Mouse (Mus musculus) right cerebral cortex, postnatal 10 days (tissue): ENCODE results near the gene Pfn3.
A peak's percentile ranks its signal among the peaks of the same experiment; 100 is the strongest.

Experiments
- DNase-seq, 2 experiments: peaks; one replicate each; pipeline ENCODE4 v3.0.0; 2021; ENCODE audit warnings: low spot score in 2 of 2

Pfn3 gene

GRCm38 (mm10) chr13:55430566-55430965, 15.5 kb upstream of the Pfn3 start:
- no peak for DNase-seq

- DNase-seq = no peak
Measured at GRCm38 (mm10) chr13:55429226-55429888, 14.3 kb upstream of the Pfn3 start.

GRCm38 (mm10) chr13:55426613-55427012, 11.6 kb upstream of the Pfn3 start, which contains the start of gene F12:
Gene F12 (minus strand): TSS chr13:55426793.
- no peak for DNase-seq

GRCm38 (mm10) chr13:55420933-55421800, 6.1 kb upstream of the Pfn3 start:
- peak; percentile 73 to 81 for DNase-seq

GRCm38 (mm10) chr13:55420018-55420932, 5.2 kb upstream of the Pfn3 start:
- no peak for DNase-seq

- no peak for DNase-seq
Measured at GRCm38 (mm10) chr13:55419142-55419541, 4.1 kb upstream of the Pfn3 start.

- peak; percentile 81 to 90 for DNase-seq
Measured at GRCm38 (mm10) chr13:55418004-55418403, 3.0 kb upstream of the Pfn3 start.

- DNase-seq = no peak
Measured at GRCm38 (mm10) chr13:55413333-55413732, 1.7 kb downstream of the Pfn3 start.

GRCm38 (mm10) chr13:55412643-55413307, 2.3 kb downstream of the Pfn3 start:
- no peak for DNase-seq

GRCm38 (mm10) chr13:55411826-55412225, 3.2 kb downstream of the Pfn3 start:
- DNase-seq = no peak

GRCm38 (mm10) chr13:55408546-55409120, 6.4 kb downstream of the Pfn3 start:
- DNase-seq = no peak

GRCm38 (mm10) chr13:55407341-55407740, 7.7 kb downstream of the Pfn3 start:
- DNase-seq = no peak

- DNase-seq = no peak
Measured at GRCm38 (mm10) chr13:55405783-55406390, 9.1 kb downstream of the Pfn3 start.

- DNase-seq = peak; percentile 87 to 89
Measured at GRCm38 (mm10) chr13:55404853-55405782, 9.9 kb downstream of the Pfn3 start.

- no peak for DNase-seq
Measured at GRCm38 (mm10) chr13:55403935-55404852, 10.8 kb downstream of the Pfn3 start.

- no peak for DNase-seq
Measured at GRCm38 (mm10) chr13:55403266-55403665, 11.8 kb downstream of the Pfn3 start.

- DNase-seq = no peak
Measured at GRCm38 (mm10) chr13:55400039-55400346, 15.0 kb downstream of the Pfn3 start.

GRCm38 (mm10) chr13:55399300-55400038, 15.6 kb downstream of the Pfn3 start:
- no peak for DNase-seq
